Mouse (Mus musculus): ENCODE measurements at regions not wholly inside any gene's neighbourhood (a gene's known extent, or its start where the extent isn't known, plus 50 kb on each side); places are given as distances from the start of the nearest gene placed in this dataset.

GRCm38 (mm10) chr12:26244701-26245100 lies 170.4 kb downstream of the Rnf144a start:
- no peak for DNase-seq (ENCODE audit: low spot score)

GRCm38 (mm10) chr12:26227557-26228020 lies 187.5 kb downstream of the Rnf144a start:
- no peak for DNase-seq (ENCODE audit: low spot score)

- DNase-seq (ENCODE audit: low spot score): peak; percentile 13
These were observed 188.7 kb downstream of the Rnf144a start for GRCm38 (mm10) chr12:26226363-26226762.

- no peak for DNase-seq (ENCODE audit: low spot score)
These were observed 202.6 kb downstream of the Rnf144a start for GRCm38 (mm10) chr12:26212447-26212846.

GRCm38 (mm10) chr12:26211423-26211822 lies 203.6 kb downstream of the Rnf144a start:
- DNase-seq (ENCODE audit: low spot score): no peak

GRCm38 (mm10) chr12:26206751-26207150 lies 208.3 kb downstream of the Rnf144a start:
- no peak for DNase-seq (ENCODE audit: low spot score)

GRCm38 (mm10) chr12:26206036-26206435 lies 209.0 kb downstream of the Rnf144a start:
- no peak for DNase-seq (ENCODE audit: low spot score)

GRCm38 (mm10) chr12:26191982-26192576 lies 223.0 kb downstream of the Rnf144a start:
- no peak for DNase-seq (ENCODE audit: low spot score)

- DNase-seq (ENCODE audit: low spot score): no peak
These were observed 223.6 kb downstream of the Rnf144a start for GRCm38 (mm10) chr12:26191268-26191981.

- DNase-seq (ENCODE audit: low spot score): no peak
These were observed 226.1 kb downstream of the Rnf144a start for GRCm38 (mm10) chr12:26188996-26189395.

- no peak for DNase-seq (ENCODE audit: low spot score)
These were observed 227.8 kb downstream of the Rnf144a start for GRCm38 (mm10) chr12:26187091-26187862.

- no peak for DNase-seq (ENCODE audit: low spot score)
These were observed 230.2 kb downstream of the Rnf144a start for GRCm38 (mm10) chr12:26184701-26185460.

GRCm38 (mm10) chr12:26183021-26183420 lies 232.0 kb downstream of the Rnf144a start:
- no peak for DNase-seq (ENCODE audit: low spot score)

GRCm38 (mm10) chr12:26180846-26181245 lies 234.2 kb downstream of the Rnf144a start:
- DNase-seq (ENCODE audit: low spot score): no peak

- DNase-seq (ENCODE audit: low spot score): no peak
These were observed 238.8 kb downstream of the Rnf144a start for GRCm38 (mm10) chr12:26176231-26176662.

- peak; percentile 16 for DNase-seq (ENCODE audit: low spot score)
These were observed 251.6 kb downstream of the Rnf144a start for GRCm38 (mm10) chr12:26163416-26163815.

- no peak for DNase-seq (ENCODE audit: low spot score)
These were observed 254.0 kb downstream of the Rnf144a start for GRCm38 (mm10) chr12:26160861-26161615.

- DNase-seq (ENCODE audit: low spot score): no peak
These were observed 262.1 kb downstream of the Rnf144a start for GRCm38 (mm10) chr12:26152992-26153391.

GRCm38 (mm10) chr12:26146336-26146735 lies 268.7 kb downstream of the Rnf144a start:
- no peak for DNase-seq (ENCODE audit: low spot score)

- no peak for DNase-seq (ENCODE audit: low spot score)
These were observed 269.9 kb downstream of the Rnf144a start for GRCm38 (mm10) chr12:26145085-26145714.

GRCm38 (mm10) chr12:26144616-26145015 lies 270.4 kb downstream of the Rnf144a start:
- no peak for DNase-seq (ENCODE audit: low spot score)

Measured in urinary bladder, postnatal 14 days (tissue).